Mouse (Mus musculus) CH12.LX (cell line): ENCODE results near the gene Fam107b. TPM values are rescaled to one million over a fixed set of nuclear protein-coding genes. Genes with fewer than 3 reads are reported as not detected.

Experiments
- DNase-seq: peaks from one replicate; pipeline ENCODE4 v3.0.0-alpha.2; 2013; ENCODE audit errors: extremely low read depth
- H3K27ac ChIP-seq: 2 replicates; pipeline ENCODE4 v1.5.1; 2012; ENCODE audit warnings: low read depth, mild to moderate bottlenecking, control low read depth, moderate library complexity; ENCODE audit not compliant: insufficient read depth
- H3K27me3 ChIP-seq: replicated peaks from 2 replicates; pipeline ENCODE3; 2012; ENCODE audit warnings: inconsistent platforms
- H3K36me3 ChIP-seq, 2 experiments: replicated peaks in 1 of 2; 2 replicates each; pipeline versions ENCODE3 to v1.6.1; 2012; ENCODE audit warnings: inconsistent platforms in 1 of 2, low read length in 1 of 2, mild to moderate bottlenecking in 1 of 2, mixed read lengths in 1 of 2, moderate library complexity in 1 of 2; ENCODE audit not compliant: control insufficient read depth in 1 of 2, insufficient read depth in 1 of 2
- H3K4me1 ChIP-seq, 2 experiments: 2 replicates each; pipeline ENCODE4 v1.6.1; 2012; ENCODE audit warnings: inconsistent platforms in 1 of 2, moderate library complexity in 1 of 2; ENCODE audit not compliant: insufficient read depth in 2 of 2, control insufficient read depth in 1 of 2
- H3K4me2 ChIP-seq: 2 replicates; pipeline ENCODE4 v1.6.1; 2012; ENCODE audit warnings: low read depth, mild to moderate bottlenecking, control low read depth; ENCODE audit not compliant: poor library complexity, insufficient read depth, severe bottlenecking
- H3K4me3 ChIP-seq, 3 experiments: fragments of 150-350 bp in 1 of 3; sonication (generic) in 1 of 3; replicated peaks in 1 of 3; 2 replicates each; pipeline versions ENCODE3 to v1.5.1; 2011 to 2012; ENCODE audit warnings: low read depth in 2 of 3, low read length in 2 of 3, mild to moderate bottlenecking in 2 of 3, moderate library complexity in 2 of 3, control low read depth in 1 of 3, improper control_type of control experiment in 1 of 3, inconsistent platforms in 1 of 3, mixed read lengths in 1 of 3; ENCODE audit not compliant: poor library complexity in 1 of 3
- H3K79me2 ChIP-seq: replicated peaks from 2 replicates; pipeline ENCODE4 v1.6.1; 2012; ENCODE audit warnings: mild to moderate bottlenecking, moderate library complexity; ENCODE audit not compliant: control insufficient read depth, poor library complexity, insufficient read depth, severe bottlenecking; ENCODE audit errors: extremely low read depth
- H3K9ac ChIP-seq: 2 replicates; pipeline ENCODE4 v1.6.1; 2012; ENCODE audit warnings: low read depth, mild to moderate bottlenecking, control low read depth, moderate library complexity; ENCODE audit not compliant: insufficient read depth
- H3K9me3 ChIP-seq: replicated peaks from 2 replicates; pipeline ENCODE3; 2012; ENCODE audit warnings: low read length, inconsistent platforms, mixed read lengths
- BHLHE40 ChIP-seq: IDR thresholded peaks from 2 replicates; pipeline ENCODE4 v1.6.1; 2011; ENCODE audit warnings: mild to moderate bottlenecking, low read depth, low read length, improper control_type of control experiment
- CHD1 ChIP-seq: IDR thresholded peaks from 2 replicates; pipeline ENCODE4 v1.6.1; 2012; ENCODE audit warnings: low read depth, low read length, improper control_type of control experiment, inconsistent platforms
- CHD2 ChIP-seq: IDR thresholded peaks from 2 replicates; pipeline ENCODE4 v1.6.1; 2011; ENCODE audit warnings: low read length, improper control_type of control experiment
- CTCF ChIP-seq, 2 experiments: IDR thresholded peaks in 1 of 2; conservative IDR thresholded peaks in 1 of 2; 2 replicates each; pipeline ENCODE4 v1.5.1; 2011 to 2012; ENCODE audit warnings: low read depth in 2 of 2, low read length in 2 of 2, improper control_type of control experiment in 1 of 2, inconsistent platforms in 1 of 2, mild to moderate bottlenecking in 1 of 2, moderate library complexity in 1 of 2
- EP300 ChIP-seq: IDR thresholded peaks from 2 replicates; pipeline ENCODE4 v1.6.1; 2011; ENCODE audit warnings: low read length, improper control_type of control experiment
- HCFC1 ChIP-seq: IDR thresholded peaks from 2 replicates; pipeline ENCODE4 v1.6.1; 2012; ENCODE audit warnings: low read depth, mild to moderate bottlenecking, inconsistent platforms, low read length, improper control_type of control experiment
- JUN ChIP-seq: IDR thresholded peaks from 2 replicates; pipeline ENCODE4 v1.6.1; 2011; ENCODE audit warnings: low read depth, mild to moderate bottlenecking, low read length, improper control_type of control experiment, moderate library complexity; ENCODE audit not compliant: insufficient read depth
- KAT2A ChIP-seq: IDR thresholded peaks from 2 replicates; pipeline ENCODE4 v1.6.1; 2012; ENCODE audit warnings: low read length, improper control_type of control experiment, inconsistent platforms; ENCODE audit not compliant: insufficient replicate concordance
- MEF2A ChIP-seq: IDR thresholded peaks from 2 replicates; pipeline ENCODE4 v1.6.1; 2014; ENCODE audit warnings: low read depth, mild to moderate bottlenecking, inconsistent platforms, low read length, improper control_type of control experiment, borderline replicate concordance
- MXI1 ChIP-seq: IDR thresholded peaks from 2 replicates; pipeline ENCODE4 v1.6.1; 2011; ENCODE audit warnings: mild to moderate bottlenecking, low read depth, low read length, improper control_type of control experiment
- MYC ChIP-seq: IDR thresholded peaks from 2 replicates; pipeline ENCODE4 v1.6.1; 2011; ENCODE audit warnings: low read depth, mild to moderate bottlenecking, improper control_type of control experiment, low read length
- PAX5 ChIP-seq: IDR thresholded peaks from 2 replicates; pipeline ENCODE4 v1.6.1; 2012; ENCODE audit warnings: low read length, inconsistent platforms, mixed read lengths
- POLR2A ChIP-seq: IDR thresholded peaks from 2 replicates; pipeline ENCODE4 v1.6.1; 2011; ENCODE audit warnings: low read depth, mild to moderate bottlenecking, improper control_type of control experiment, low read length
- POLR2AphosphoS2 ChIP-seq: IDR thresholded peaks from 2 replicates; pipeline ENCODE4 v1.6.1; 2011; ENCODE audit warnings: low read depth, low read length, improper control_type of control experiment
- RAD21 ChIP-seq: IDR thresholded peaks from 2 replicates; pipeline ENCODE4 v1.6.1; 2011; ENCODE audit warnings: low read depth, mild to moderate bottlenecking, low read length, improper control_type of control experiment, moderate library complexity
- RCOR1 ChIP-seq: conservative IDR thresholded peaks from 2 replicates; pipeline ENCODE4 v1.6.1; 2012; ENCODE audit warnings: low read depth, mild to moderate bottlenecking, inconsistent platforms, low read length, improper control_type of control experiment
- SMC3 ChIP-seq: IDR thresholded peaks from 2 replicates; pipeline ENCODE4 v1.6.1; 2011; ENCODE audit warnings: low read depth, low read length, improper control_type of control experiment
- TBP ChIP-seq: conservative IDR thresholded peaks from 2 replicates; pipeline ENCODE4 v1.6.1; 2011; ENCODE audit warnings: low read depth, low read length, improper control_type of control experiment
- UBTF ChIP-seq: IDR thresholded peaks from 2 replicates; pipeline ENCODE4 v1.6.1; 2012; ENCODE audit warnings: low read depth, mild to moderate bottlenecking, inconsistent platforms, low read length, improper control_type of control experiment, moderate library complexity
- ZKSCAN1 ChIP-seq: IDR thresholded peaks from 2 replicates; pipeline ENCODE4 v1.6.1; 2012; ENCODE audit warnings: low read depth, inconsistent platforms, low read length, improper control_type of control experiment, borderline replicate concordance
- dilution Hi-C: fragments of 300-500 bp; cut with MboI; formaldehyde crosslinking; loops from 2 replicates; pipeline ENCODE4 v1.14.3; 2020; ENCODE audit warnings: low sequenced_read_pairs; ENCODE audit not compliant: extremely low pct_unique_long_range_greater_than_20kb, extremely low pct_ligation_motif_present
- in situ Hi-C: fragments of 300-500 bp; cut with MboI; formaldehyde crosslinking; loops from 3 replicates; pipeline ENCODE4 v1.14.3; 2019; ENCODE audit warnings: low sequenced_read_pairs, low pct_ligation_motif_present, low pct_unique_long_range_greater_than_20kb, mixed read lengths
- polyA plus RNA-seq: library from polyadenylated mRNA; unstranded; fragments of >175 nt; gene quantifications from 2 replicates; pipeline ENCODE4 v1.2.1, GENCODE M21; 2012; ENCODE audit warnings: low read depth; ENCODE audit not compliant: insufficient read length
- total RNA-seq, 2 experiments: library from RNA; depleted of rRNA; stranded (reverse); fragments of 300-350 nt in 1 of 2; fragments of >200 nt in 1 of 2; gene quantifications; 2 replicates each; pipeline ENCODE4 v1.2.3; 2012 to 2014

The Fam107b gene
- total and polyA plus RNA-seq, 3 experiments, result 42.6 to 113 (median 71.7) TPM

DNA sequence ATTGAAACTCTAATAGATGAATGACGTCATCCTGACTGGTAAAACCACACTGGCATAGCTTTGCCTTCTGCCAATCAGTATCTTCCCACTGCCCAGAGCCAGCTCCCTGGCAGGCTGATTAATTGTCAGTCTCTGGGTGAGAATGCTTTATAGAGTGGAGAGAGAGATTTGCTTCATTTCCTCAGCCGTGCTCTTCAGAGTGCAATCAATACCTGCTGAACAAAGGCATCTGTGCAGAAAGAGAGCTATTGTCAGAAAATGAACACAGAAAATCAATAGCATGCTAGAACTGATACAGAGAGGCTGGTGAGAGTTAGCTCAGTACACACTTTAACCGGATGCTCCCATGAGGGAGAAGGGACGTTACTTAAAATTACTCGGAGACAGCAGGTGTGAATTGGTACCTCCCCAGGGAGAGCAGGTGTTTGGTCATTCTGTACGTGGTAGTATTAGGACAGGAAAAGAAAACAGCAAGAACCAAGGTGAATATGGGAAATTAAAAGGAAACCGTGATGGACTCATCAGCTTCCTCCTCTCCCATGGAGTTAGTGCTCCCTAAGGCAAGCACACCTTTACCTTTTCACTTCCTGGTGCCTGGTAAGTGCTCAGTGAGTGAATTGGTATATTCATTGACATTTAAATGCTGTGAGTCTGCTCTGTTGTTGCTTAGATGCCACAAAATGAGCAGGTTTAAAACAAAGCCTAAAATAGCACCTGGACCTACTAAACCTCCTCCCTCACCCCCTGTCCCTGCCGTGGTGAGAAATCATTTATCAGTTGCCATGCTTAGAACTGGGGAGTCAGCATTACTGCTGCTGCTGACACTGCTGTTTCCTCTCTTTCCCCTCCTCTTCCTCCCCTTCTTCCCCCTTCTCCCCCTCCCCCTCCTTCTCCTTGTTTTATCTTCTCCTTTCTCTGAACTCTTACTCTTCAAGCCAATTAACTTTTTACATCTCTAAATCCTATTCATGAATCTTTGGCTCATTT is 38.9 kb downstream of the Fam107b start:
- Histone ChIP-seq H3K9ac (no peak overlapping the region), H3K79me2 (no peaks in the 10 kb centered on the region), H3K4me3 (no peak overlapping the region), H3K27ac (no peak overlapping the region), H3K4me2 (no peak overlapping the region), H3K9me3 (no peaks in the 10 kb centered on the region), H3K27me3 (no peaks in the 10 kb centered on the region), H3K36me3 (no peaks in the 10 kb centered on the region), H3K4me1 (peaks cover 0 to 9% of the 10 kb centered on the region in 2 experiments; a peak in 2 of 4 replicates)
- in situ Hi-C loops, result no loop called here
- dilution Hi-C loops, result no loop called here
- no peak for TF ChIP-seq JUN
- no peak for DNase-seq

DNA sequence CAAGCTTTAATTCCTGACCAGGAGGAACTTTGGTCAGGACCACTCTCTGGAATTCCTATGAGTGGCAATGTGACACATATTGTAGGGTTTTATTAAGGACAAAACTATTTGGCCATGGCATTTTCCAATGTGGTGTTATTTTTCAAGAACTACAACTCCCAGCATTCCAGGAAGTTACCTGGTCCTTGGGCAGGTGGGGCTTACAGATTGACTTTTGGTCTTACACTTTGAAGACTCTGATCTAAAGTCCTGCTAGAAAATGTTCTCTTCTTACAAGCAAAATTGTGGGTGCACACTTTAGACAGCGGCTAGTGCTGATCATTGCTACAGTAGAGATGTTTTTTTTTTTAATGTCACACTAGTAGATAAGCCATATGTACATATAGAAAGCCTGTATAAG is 48.2 kb downstream of the Fam107b start:
- Histone ChIP-seq H3K27ac (no peak overlapping the region), H3K79me2 (no peaks in the 10 kb centered on the region)
- dilution Hi-C loops, result no loop called here

DNA sequence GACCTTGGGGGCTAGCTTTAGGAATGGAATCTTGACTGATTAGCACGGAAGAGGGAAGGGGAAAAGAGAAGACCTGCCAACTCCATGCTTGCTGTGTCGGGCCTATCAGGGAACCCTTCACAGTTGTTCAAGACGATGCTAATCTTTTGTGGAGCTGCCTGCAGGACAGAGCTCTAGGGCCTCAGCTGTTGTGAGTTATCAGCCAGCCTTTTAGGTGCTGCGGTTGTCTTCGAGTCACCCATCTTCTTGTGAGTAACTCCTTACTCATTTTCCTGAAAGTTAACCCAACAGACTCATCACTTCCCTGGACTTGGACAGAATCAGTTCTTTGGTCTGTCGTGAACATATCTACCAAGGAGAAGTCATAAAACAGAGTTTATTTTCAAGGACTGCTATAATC is 51.3 kb downstream of the Fam107b start:
- Histone ChIP-seq H3K4me2 (no peak overlapping the region), H3K4me3 (no peak overlapping the region), H3K27ac (no peak overlapping the region), H3K9me3 (no peaks in the 10 kb centered on the region), H3K9ac (no peak overlapping the region), H3K27me3 (no peaks in the 10 kb centered on the region), H3K36me3 (no peaks in the 10 kb centered on the region), H3K79me2 (no peaks in the 10 kb centered on the region), H3K4me1 (no peaks in the 10 kb centered on the region; a peak in 1 of 4 replicates)
- no peak for DNase-seq
- TF ChIP-seq POLR2A, result no peak
- TF ChIP-seq RCOR1, result no peak
- no peak for TF ChIP-seq HCFC1
- TF ChIP-seq CHD1, result no peak
- no peak for TF ChIP-seq POLR2AphosphoS2
- no peak for TF ChIP-seq RAD21
- TF ChIP-seq UBTF, result no peak
- no peak for TF ChIP-seq TBP
- no peak for TF ChIP-seq EP300
- no peak for TF ChIP-seq MYC
- TF ChIP-seq KAT2A, result no peak
- no peak for TF ChIP-seq ZKSCAN1
- TF ChIP-seq PAX5, result no peak
- TF ChIP-seq BHLHE40, result no peak
- TF ChIP-seq MXI1, result no peak
- TF ChIP-seq CTCF (conservative IDR thresholded peaks at IDR 0.05 in 1 of 2, IDR thresholded peaks at IDR 0.05 in 1 of 2; ENCODE audit: low read depth in 2 of 2, low read length in 2 of 2), result no peak
- TF ChIP-seq CHD2, result no peak
- TF ChIP-seq MEF2A, result no peak
- in situ Hi-C loops, result no loop called here
- dilution Hi-C loops, result no loop called here

More for the DNA sequence above, 48.2 kb downstream of the Fam107b start:
- Histone ChIP-seq H3K4me3 (no peak overlapping the region), H3K36me3 (no peaks in the 10 kb centered on the region), H3K9ac (no peak overlapping the region), H3K9me3 (no peaks in the 10 kb centered on the region), H3K27me3 (no peaks in the 10 kb centered on the region), H3K4me1 (no peaks in the 10 kb centered on the region; a peak in 1 of 4 replicates), H3K4me2 (no peak overlapping the region)
- TF ChIP-seq SMC3 (no peak), KAT2A (no peak), TBP (no peak), RCOR1 (no peak)
- no peak for DNase-seq
- in situ Hi-C loops, result no loop called here
